15 mouse cellular contexts compared by ENCODE assay signal in the genomic region with DNA sequence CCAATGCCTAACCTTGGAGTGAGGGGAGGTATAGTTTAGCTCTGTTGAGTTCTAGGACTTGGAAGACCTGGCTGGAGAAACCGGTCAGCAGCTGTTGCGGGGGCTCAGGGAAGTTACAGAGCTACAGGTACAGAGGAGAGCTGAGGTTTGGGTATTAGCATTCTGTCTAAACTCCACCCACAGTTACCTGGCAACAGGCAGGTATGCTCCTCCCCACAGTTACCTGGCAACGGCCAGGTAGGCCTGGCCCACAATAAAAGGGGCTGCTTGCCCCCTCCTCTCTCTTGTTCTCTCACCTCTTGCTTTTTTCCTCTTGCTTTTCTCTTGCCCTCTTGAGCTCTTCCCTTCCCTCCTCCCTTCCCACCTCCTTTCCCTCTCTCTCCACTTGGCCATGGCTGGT.
"Had no signal": no experiment of that assay in that cellular context is flagged by ENCODE, and none has a peak within 500 bp of the region (broad histone marks: within the 10 kb centered on the region; RNA-seq: fewer than 3 reads in every experiment).

No protein-coding gene starts in this region.

- DNase-seq: kidney, adult 11 months; kidney, adult 8-10 months; kidney, postnatal 10 days; kidney, postnatal 36 days; layer of hippocampus, postnatal 36 days; liver, embryonic 13.5 days; lung, adult 2 months; midbrain, embryonic 14.5 days; right cerebral cortex, postnatal 4 days; thymus, postnatal 25 days had no signal

- H3K9ac ChIP-seq: kidney, embryonic 15.5 days; liver, embryonic 13.5 days had no signal

- H3K27ac ChIP-seq: left cerebral cortex, adult 2 months; liver, embryonic 13.5 days had no signal

- H3K4me3 ChIP-seq: kidney, embryonic 15.5 days; left cerebral cortex, adult 2 months; liver, embryonic 13.5 days; megakaryocyte, embryonic 14.5 days; midbrain, embryonic 10.5 days had no signal

- H3K36me3 ChIP-seq: kidney, embryonic 15.5 days; liver, embryonic 13.5 days; midbrain, embryonic 10.5 days had no signal

- H3K9me3 ChIP-seq: kidney, embryonic 15.5 days; liver, embryonic 13.5 days; megakaryocyte, embryonic 14.5 days; midbrain, embryonic 10.5 days had no signal

- H3K4me1 ChIP-seq: liver, embryonic 13.5 days had no signal

- H3K4me2 ChIP-seq: kidney, embryonic 15.5 days; liver, embryonic 13.5 days had no signal

- ATAC-seq: lung, postnatal 0 days had no signal

- H3K27me3 ChIP-seq: kidney, embryonic 15.5 days had no signal
